Mouse (Mus musculus): ENCODE data around the gene Ptprn2. TPM values are rescaled to one million over a fixed set of nuclear protein-coding genes. Genes with fewer than 3 reads are reported as not detected.

The Ptprn2 gene
- polyA plus RNA-seq, 1 experiment from 2014 or later, result 0.05 TPM

DNA sequence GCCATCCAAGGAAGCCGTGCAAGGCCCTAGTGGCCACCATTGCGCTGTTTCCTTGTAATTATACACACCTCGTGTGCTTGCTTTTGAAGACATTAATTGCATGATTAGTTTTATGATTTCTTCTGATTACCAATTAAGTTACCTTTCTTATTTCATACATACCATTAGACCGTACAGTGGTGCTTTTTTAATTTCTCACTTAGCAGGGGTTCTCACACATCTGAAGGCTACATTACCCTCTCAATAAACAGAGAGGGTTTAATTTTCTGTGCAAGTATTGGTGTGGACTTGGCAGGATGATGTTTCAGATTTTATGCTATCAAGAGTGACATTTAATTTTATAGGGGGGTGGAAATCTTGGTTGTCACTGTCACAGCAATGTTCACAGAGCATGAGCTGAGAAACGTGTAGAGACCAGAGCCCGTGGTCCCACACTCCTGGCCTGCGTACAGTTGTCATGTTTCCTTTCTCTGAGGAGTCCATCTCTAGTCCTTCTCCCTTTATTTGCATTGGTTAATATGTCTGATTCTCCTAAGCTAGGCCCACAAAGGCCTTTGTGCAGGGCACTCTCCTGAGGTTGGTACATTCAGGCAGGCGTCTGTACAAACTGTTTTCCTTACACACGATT, 567.8 kb downstream of the Ptprn2 start:
- Histone ChIP-seq H3K9ac (no peak overlapping the region), H3K4me3 (replicated peaks) (no peak overlapping the region), H3K4me1 (replicated peaks) (no peaks in the 10 kb centered on the region), H3K4me2 (no peak overlapping the region), H3K9me3 (replicated peaks) (no peaks in the 10 kb centered on the region), H3K27me3 (no peaks in the 10 kb centered on the region), H3K27ac (no peak overlapping the region), H3K36me3 (no peaks in the 10 kb centered on the region)
- no peak for ATAC-seq (ENCODE audit: low read depth)
- 68% methylated on average over 9 of the region's 9 CpGs for WGBS (ENCODE audit: insufficient replicate concordance)
- no peak for DNase-seq

DNA sequence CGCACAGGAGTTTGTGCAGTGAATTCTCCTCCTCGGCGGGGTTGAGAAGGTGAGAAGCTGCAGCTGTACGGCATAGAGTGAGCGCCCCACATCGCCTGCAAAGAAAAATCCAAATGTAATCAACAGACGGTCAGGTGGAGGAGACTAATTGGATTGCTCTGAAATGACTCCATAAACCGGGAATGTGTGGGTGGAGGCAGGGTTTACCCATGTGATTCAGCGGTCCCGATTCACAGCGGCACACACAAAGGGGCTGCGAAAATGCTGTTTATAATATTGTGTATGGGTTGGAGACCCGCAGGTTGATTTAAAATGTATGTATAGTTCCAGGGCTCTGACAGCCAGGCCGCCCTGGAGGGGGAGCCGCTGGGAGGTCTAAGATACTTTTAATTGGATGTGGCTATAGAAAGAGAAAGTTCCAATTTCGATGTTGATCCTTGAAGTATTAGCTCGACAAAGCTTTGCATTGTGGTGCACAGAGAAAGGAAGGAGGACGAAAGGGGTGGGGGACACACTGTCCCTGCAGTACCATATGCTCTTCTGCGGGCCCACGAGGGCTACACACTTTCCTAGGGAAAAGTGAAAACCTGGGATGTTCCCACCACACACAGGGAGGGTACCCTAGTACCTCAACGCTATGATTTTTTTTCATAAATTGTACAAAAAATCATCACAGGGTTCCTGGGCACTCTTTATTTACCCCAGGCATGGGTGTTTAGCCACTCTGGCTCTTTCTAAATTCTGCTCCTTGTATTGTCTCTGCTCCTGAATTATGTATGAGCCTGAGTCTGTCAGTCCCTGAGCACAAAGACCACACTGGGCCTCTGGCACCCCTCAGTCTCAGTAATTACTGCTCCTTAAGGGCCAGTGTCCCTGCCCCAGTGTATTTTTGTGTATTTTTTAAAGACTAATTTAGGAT, 568.6 kb downstream of the Ptprn2 start:
- Histone ChIP-seq H3K4me2 (no peak overlapping the region), H3K9me3 (replicated peaks) (no peaks in the 10 kb centered on the region), H3K9ac (no peak overlapping the region), H3K4me1 (replicated peaks) (no peaks in the 10 kb centered on the region), H3K27ac (no peak overlapping the region), H3K36me3 (no peaks in the 10 kb centered on the region), H3K27me3 (no peaks in the 10 kb centered on the region), H3K4me3 (replicated peaks) (no peak overlapping the region)
- ATAC-seq (ENCODE audit: low read depth) (no peak), DNase-seq (no peak)
- WGBS (ENCODE audit: insufficient replicate concordance), result 55% methylated on average over 21 of the region's 21 CpGs

DNA sequence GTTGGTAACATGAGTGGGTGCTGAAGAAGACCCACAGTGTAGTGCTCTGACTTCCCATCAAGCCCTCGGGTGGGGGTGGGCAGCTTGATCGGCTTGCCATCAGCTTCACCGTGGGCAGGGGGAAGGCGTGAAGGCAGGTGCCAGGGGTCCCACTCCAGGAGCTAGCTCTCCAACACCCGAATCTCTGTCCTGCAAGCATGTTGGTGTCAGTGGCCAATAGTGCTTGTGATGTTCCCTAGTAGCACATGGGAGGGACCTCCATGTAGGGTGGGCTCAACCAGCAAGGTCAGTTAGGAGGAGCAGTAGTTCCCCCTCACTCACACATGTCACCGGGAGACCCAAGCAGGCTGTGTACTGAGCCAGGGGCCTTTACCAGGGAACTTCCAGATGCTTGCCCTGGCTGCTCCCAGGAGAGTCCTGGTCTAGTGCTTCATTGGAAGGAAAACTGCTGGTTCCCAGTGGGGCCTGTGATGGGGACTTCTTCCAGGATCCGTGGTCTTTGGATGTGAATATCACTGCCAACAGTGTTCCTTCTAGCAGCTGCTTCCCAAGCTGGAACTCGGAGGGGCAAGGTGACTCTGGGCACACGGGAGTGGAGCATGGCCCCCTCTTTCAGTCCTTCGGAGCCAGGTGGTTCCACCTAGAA, 569.5 kb downstream of the Ptprn2 start:
- DNase-seq, result no peak
- no peak for ATAC-seq (ENCODE audit: low read depth)
- no peak overlapping the region for H3K9ac ChIP-seq
- H3K4me3 ChIP-seq (replicated peaks), result no peak overlapping the region
- no peaks in the 10 kb centered on the region for H3K4me1 ChIP-seq (replicated peaks)
- WGBS (ENCODE audit: insufficient replicate concordance), result 61% methylated on average over 10 of the region's 10 CpGs
- no peaks in the 10 kb centered on the region for H3K9me3 ChIP-seq (replicated peaks)
- H3K4me2 ChIP-seq, result no peak overlapping the region
- H3K36me3 ChIP-seq, result no peaks in the 10 kb centered on the region
- H3K27ac ChIP-seq, result no peak overlapping the region
- no peaks in the 10 kb centered on the region for H3K27me3 ChIP-seq

DNA sequence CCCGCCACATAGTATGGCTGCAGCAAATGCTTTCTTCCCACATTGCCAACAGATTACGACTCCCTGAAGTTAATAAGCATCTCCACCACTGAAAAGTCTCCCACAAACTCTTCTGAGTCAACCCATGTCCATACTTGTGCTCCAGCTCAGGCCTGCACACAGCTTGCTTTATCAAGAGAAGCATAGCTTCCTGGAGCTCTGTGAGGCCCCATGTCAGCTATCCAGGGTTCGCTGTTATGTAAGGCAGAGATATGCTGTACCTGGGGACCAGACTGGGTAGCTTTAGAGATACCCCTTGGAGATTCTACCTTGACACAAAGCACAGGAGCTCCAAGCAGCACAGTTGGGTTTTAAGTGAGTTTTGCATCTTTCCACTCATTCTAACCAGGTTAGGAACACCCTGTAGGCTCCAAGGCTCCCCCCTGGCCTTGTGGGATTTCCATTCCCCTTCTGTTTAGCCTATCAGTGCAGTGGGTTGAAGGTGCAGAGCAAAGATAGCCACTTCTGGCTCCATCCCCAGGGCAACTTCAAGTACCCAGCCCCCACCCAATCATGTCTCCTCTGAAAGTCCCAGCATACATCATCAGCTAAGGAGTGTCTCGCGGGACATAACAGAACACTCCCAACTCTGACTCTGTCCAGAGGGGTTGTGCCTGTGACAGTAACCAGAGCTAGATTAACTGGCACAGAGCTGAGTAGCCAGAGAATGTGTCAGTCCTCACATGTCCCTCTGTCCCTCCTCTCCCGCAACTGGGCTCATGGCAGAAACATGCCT, 572.9 kb downstream of the Ptprn2 start:
- Histone ChIP-seq H3K4me3 (replicated peaks) (no peak overlapping the region), H3K9ac (no peak overlapping the region), H3K9me3 (replicated peaks) (no peaks in the 10 kb centered on the region), H3K36me3 (no peaks in the 10 kb centered on the region), H3K4me2 (no peak overlapping the region), H3K27me3 (no peaks in the 10 kb centered on the region), H3K27ac (no peak overlapping the region), H3K4me1 (replicated peaks) (no peaks in the 10 kb centered on the region)
- ATAC-seq (ENCODE audit: low read depth), result peak; percentile 83
- 54% methylated on average over 6 of the region's 6 CpGs for WGBS (ENCODE audit: insufficient replicate concordance)
- DNase-seq, result no peak

DNA sequence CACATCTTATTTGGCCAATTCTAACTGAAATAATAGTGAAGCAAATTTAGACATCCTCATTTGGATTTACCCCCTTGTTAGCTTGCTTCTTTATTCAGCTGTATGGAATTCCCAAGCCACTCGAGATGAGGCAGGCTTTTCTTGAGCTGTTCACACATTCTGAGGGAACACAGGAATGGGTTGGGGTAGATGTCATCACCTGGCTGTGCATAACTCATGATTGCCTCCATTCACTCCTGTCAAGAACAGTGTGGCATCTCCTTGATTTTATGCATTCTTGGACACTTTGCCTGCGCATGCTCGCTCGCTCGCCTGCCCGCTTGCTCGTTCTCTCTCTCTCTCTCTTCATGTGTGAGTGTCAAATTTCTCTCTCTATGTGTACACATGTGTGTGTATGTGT, 573.5 kb downstream of the Ptprn2 start:
- H3K36me3 ChIP-seq, result no peaks in the 10 kb centered on the region
- no peak overlapping the region for H3K4me2 ChIP-seq
- H3K27ac ChIP-seq, result no peak overlapping the region
- H3K9me3 ChIP-seq (replicated peaks), result no peaks in the 10 kb centered on the region
- H3K4me3 ChIP-seq (replicated peaks), result no peak overlapping the region
- no peaks in the 10 kb centered on the region for H3K27me3 ChIP-seq
- no peak overlapping the region for H3K9ac ChIP-seq
- DNase-seq, result no peak
- no peak for ATAC-seq (ENCODE audit: low read depth)
- H3K4me1 ChIP-seq (replicated peaks), result no peaks in the 10 kb centered on the region
- WGBS (ENCODE audit: insufficient replicate concordance), result 75% methylated on average over 7 of the region's 7 CpGs

DNA sequence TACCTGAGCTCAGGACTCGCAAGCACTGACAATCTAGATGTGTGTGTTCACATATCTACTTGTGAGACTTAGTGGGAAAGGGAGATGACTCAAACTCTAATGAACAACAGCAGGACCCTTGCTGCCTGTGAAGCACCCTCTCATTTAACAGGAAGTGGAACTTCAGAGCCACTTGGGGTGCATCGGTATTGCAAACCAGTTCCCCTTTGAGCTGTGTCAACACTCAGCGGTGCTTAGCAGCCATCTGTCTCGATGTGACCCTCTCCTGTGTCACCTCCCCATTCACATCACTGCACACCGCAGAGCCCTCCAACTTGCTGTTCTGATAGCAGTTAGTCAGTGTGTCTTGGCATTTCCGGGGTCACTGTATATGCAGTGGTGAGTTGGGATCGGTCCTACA, 592.1 kb downstream of the Ptprn2 start:
- Histone ChIP-seq H3K4me2 (no peak overlapping the region), H3K36me3 (no peaks in the 10 kb centered on the region), H3K4me3 (replicated peaks) (no peak overlapping the region), H3K27ac (no peak overlapping the region), H3K27me3 (no peaks in the 10 kb centered on the region), H3K9me3 (replicated peaks) (no peaks in the 10 kb centered on the region), H3K9ac (no peak overlapping the region), H3K4me1 (replicated peaks) (no peaks in the 10 kb centered on the region)
- DNase-seq (no peak), ATAC-seq (ENCODE audit: low read depth) (no peak)
- 57% methylated on average over 7 of the region's 7 CpGs for WGBS (ENCODE audit: insufficient replicate concordance)

DNA sequence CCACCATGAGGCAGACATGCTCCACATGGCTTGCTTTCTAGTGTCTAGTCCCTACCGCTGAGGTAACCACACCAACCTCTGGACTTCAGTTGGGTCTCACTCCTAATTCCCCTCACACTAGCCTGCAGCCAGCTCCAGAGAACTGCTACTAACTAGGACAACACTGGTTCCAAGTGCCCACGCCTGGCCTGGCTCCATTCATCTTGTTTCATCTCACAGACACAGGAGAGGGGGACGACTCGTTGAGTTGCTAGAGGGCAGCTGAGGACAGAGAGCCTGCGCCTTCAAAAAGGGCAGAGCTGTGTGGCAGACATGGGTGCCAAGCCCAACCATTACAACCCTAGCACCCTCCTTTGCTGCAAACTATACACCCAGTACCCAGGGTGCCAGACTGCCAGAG, 593.4 kb downstream of the Ptprn2 start:
- H3K4me2 ChIP-seq, result no peak overlapping the region
- ATAC-seq (ENCODE audit: low read depth) (no peak), DNase-seq (no peak)
- no peak overlapping the region for H3K27ac ChIP-seq
- no peak overlapping the region for H3K4me3 ChIP-seq (replicated peaks)
- 62% methylated on average over 5 of the region's 5 CpGs for WGBS (ENCODE audit: insufficient replicate concordance)
- no peaks in the 10 kb centered on the region for H3K4me1 ChIP-seq (replicated peaks)
- H3K36me3 ChIP-seq, result no peaks in the 10 kb centered on the region
- H3K9ac ChIP-seq, result no peak overlapping the region
- no peaks in the 10 kb centered on the region for H3K9me3 ChIP-seq (replicated peaks)
- H3K27me3 ChIP-seq, result no peaks in the 10 kb centered on the region

DNA sequence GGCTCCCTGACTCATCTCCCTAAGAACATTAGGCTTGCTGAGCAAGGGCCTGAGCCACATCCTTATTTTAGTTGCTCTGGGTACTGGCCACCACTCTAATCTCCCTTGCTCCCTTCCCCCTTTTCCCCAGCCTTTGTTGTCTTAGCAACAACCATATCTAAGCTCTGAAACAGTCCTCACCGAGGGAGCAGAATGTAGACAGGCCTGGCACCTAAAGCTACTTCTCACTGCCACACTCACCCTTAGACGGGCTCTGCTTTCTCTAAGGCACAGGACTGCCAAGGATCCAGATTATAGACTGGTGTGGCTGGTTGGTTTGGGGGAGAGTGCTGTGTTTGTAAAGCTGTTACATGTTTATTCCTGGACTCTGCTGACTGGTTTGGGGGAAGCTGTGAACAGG, 594.2 kb downstream of the Ptprn2 start:
- Histone ChIP-seq H3K36me3 (no peaks in the 10 kb centered on the region), H3K4me1 (replicated peaks) (no peaks in the 10 kb centered on the region), H3K27ac (no peak overlapping the region), H3K9me3 (replicated peaks) (no peaks in the 10 kb centered on the region), H3K4me2 (no peak overlapping the region), H3K27me3 (no peaks in the 10 kb centered on the region), H3K9ac (no peak overlapping the region), H3K4me3 (replicated peaks) (no peak overlapping the region)
- WGBS (ENCODE audit: insufficient replicate concordance), result 61% methylated on average over 2 of the region's 2 CpGs
- DNase-seq, result no peak
- no peak for ATAC-seq (ENCODE audit: low read depth)

DNA sequence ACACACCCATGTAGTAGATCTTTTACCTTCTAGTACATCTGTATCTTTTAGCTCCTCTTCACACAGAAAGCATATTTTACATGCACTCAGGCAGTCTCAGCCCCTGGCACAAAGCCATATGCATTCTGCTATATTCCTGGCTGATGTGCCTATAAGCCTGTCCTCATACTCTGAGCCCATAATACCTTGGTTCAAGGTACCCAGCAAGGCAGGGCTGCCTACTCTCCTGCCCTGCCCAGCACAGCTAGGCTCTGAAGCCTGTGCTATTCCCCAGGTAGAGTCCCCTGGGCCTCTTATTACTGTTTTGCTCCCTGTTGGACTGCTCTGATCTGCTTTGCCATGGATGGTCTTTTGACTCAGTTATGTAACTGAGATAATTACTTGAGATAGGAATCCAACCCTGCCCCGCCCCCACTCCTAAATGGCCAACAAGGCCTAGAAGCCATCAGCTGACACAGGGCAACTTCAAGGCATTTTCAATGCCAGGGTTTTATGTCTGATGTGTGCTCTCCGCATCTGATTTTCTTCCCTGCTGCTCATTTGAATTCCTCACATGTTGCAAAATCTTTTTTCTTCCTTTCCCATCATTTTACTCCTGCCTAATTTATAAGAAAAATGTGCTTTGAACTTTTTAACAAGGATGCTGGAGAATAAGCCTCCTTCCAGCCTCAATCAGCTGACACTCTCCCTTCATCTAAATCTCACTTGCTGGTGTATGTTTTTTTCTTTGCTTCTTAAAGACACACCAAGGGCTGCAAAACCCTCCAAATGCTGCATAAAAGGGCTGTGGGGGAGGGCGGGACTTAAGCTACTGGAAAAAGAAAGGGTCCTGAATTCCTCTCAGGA, 598.6 kb downstream of the Ptprn2 start:
- ATAC-seq (ENCODE audit: low read depth), result no peak
- Histone ChIP-seq H3K4me2 (no peak overlapping the region), H3K9me3 (replicated peaks) (no peaks in the 10 kb centered on the region), H3K36me3 (no peaks in the 10 kb centered on the region), H3K27ac (no peak overlapping the region), H3K4me1 (replicated peaks) (no peaks in the 10 kb centered on the region), H3K27me3 (no peaks in the 10 kb centered on the region), H3K4me3 (replicated peaks) (no peak overlapping the region), H3K9ac (no peak overlapping the region)
- DNase-seq, result no peak
- WGBS (ENCODE audit: insufficient replicate concordance), result 63% methylated on average over 3 of the region's 3 CpGs

DNA sequence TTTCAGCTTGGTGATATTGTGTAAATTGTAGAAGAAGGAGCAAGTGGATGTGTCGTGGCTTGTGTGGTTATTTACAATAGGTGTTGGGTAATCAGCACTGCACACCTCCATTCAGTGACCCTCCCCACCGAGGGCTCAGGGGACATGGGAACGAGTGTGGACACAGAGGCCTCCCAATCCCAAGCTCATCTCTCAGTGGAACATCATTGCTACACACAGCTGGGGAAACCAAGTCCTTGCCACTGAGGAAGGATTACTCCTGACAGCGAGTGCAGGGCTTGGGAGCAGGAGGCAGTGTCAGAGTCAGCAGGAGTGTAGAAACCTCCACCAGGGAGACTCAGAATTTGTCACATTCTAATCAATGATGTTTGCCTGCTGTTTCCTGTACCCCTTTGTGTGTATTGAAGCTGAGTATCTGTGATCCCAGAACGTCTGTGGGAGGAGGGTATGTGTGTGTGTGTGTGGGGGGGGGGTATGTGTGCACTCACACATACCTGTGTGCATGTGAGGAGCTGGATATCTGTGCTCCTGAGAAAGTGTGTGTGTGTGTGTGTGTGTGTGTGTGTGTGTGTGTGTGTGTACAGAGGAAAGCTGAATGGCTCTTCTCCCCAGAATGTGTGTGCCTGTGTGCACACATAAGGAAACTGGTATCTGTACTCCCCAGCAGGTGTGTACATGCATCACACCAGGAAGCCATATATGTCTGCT, 599.3 kb downstream of the Ptprn2 start:
- no peak for ATAC-seq (ENCODE audit: low read depth)
- H3K9me3 ChIP-seq (replicated peaks), result no peaks in the 10 kb centered on the region
- H3K36me3 ChIP-seq, result no peaks in the 10 kb centered on the region

More for the DNA sequence above, 599.3 kb downstream of the Ptprn2 start:
- no peaks in the 10 kb centered on the region for H3K4me1 ChIP-seq (replicated peaks)
- no peak for DNase-seq
- 24% methylated on average over 5 of the region's 5 CpGs for WGBS (ENCODE audit: insufficient replicate concordance)
- H3K9ac ChIP-seq, result no peak overlapping the region
- H3K27ac ChIP-seq, result no peak overlapping the region
- H3K4me3 ChIP-seq (replicated peaks), result no peak overlapping the region
- H3K27me3 ChIP-seq, result no peaks in the 10 kb centered on the region
- no peak overlapping the region for H3K4me2 ChIP-seq

All from liver, embryonic 13.5 days (tissue).